Mouse (Mus musculus): Measurements from ENCODE around the gene Dlx6.

GRCm38 (mm10) chr6:6861086-6861797 lies 1.9 kb upstream of the Dlx6 start:
- no peak for TF ChIP-seq CTCF (IDR thresholded peaks at IDR 0.05; ENCODE audit: low read depth, low read length)
- no peak for TF ChIP-seq POLR2A (IDR thresholded peaks at IDR 0.05; ENCODE audit: extremely low read depth, insufficient read depth, low read length)

Data from liver, adult 2 months (tissue).